Mouse (Mus musculus): ENCODE measurements at regions not wholly inside any gene's neighbourhood (a gene's known extent, or its start where the extent isn't known, plus 50 kb on each side); places are given as distances from the start of the nearest gene placed in this dataset.

- TF ChIP-seq CTCF (IDR thresholded peaks at IDR 0.05; ENCODE audit: borderline replicate concordance, control insufficient read depth, extremely low read depth, insufficient read depth, low read length, poor library complexity) (no peak), POLR2A (IDR thresholded peaks at IDR 0.05; ENCODE audit: control insufficient read depth, extremely low read depth, insufficient read depth, low read length, poor library complexity) (no peak)
These were observed 245.7 kb upstream of the Klf12 start for GRCm38 (mm10) chr14:100530217-100530616.
